Mouse (Mus musculus) ovary, postnatal 14 days (tissue): ENCODE results near the gene Resp18.
A peak's percentile ranks its signal among the peaks of the same experiment; 100 is the strongest.
"Not testable (repeated sequence)": the region's sequence is repeated elsewhere in the genome, so short reads cannot be mapped to it uniquely, and the experiment has no call there.

Source experiments
- DNase-seq: peaks from one replicate; pipeline ENCODE4 v3.0.0; 2022; ENCODE audit warnings: low spot score

Resp18 gene

DNA sequence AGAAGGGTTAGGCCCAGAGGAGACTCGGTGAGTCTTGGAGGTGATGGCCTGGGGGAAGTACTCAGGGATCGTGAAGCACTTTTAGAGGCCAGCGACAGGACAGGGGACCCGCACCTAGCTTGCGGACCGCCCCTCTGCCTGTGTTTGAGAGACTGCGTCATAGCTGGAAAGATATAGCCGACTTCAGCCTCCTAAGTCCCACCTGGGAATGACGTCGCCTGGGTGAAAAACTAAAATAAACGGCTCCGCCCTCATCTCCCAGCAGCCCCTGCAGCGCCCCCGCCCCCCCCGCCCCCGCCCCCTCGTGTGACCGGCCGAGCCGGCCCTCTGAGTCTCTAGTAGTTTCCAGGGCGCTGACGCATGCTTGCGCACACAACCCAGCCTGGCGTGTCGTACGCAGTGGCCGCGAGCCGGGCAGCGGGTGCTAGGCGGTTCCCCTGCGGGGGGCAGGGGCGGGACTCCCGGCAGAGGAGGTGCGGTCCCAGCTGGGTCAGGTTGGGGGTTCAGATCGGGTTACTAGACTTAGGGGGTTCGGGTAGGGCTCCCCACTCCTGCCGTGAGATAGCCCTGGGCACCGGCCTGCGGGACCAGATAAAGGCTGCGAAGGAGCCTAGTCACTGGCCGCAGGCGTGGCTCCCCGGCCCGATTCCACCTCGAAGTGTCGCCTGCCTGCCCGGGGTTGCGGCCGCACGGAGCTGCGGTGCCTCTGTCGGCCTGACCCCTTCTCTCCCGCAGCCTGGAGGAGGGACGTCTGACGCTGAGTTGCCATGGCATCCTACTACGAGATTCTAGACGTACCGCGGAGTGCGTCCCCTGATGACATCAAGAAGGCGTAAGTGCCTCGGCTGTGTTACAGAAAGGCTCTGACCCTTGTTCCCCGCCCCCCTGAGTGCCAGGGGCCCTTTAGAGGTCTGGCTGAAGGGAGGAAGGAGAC, 41.8 kb downstream of the Resp18 start, which contains the start of gene Dnajb2:
TSS of gene Dnajb2 (plus strand) at position 290 of the 934 bp plus-strand sequence.
- peak; percentile 69 for DNase-seq

DNA sequence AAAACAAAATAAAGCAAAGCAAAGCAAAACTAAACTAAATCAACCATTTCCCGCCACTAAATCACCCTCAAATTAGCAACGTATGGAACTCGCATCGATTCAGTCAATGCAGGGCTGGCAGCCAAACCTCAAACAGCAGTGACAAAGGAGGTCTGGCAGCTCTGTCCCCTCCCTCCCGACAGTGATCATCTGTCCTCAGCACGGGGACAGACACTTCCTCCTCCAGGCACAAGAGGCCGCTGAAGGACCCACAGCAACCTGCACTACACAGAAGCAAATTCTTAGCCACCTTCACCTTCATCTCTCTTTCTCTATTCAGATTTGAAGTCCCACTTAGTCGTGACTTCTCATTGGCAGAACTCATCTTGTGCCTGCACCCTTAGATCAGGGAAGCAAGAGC, 43.6 kb downstream of the Resp18 start:
- DNase-seq, result peak; percentile 25

DNA sequence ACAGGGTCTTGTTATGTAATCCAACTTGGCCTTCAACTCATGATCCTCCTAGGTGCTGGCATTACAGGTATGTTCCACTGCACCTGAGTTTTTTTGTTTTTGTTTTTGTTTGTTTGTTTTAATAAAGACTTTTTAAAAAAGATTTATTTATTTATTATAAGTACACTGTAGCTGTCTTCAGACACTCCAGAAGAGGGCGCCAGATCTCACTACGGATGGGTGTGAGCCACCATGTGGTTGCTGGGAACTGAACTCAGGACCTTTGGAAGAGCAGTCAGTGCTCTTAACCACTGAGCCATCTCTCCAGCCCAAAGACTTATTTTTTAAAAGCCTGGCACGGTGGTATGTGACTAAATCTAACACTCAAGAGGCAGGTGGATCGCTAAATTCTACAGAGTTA, 45.7 kb downstream of the Resp18 start:
- not testable (repeated sequence) for DNase-seq

DNA sequence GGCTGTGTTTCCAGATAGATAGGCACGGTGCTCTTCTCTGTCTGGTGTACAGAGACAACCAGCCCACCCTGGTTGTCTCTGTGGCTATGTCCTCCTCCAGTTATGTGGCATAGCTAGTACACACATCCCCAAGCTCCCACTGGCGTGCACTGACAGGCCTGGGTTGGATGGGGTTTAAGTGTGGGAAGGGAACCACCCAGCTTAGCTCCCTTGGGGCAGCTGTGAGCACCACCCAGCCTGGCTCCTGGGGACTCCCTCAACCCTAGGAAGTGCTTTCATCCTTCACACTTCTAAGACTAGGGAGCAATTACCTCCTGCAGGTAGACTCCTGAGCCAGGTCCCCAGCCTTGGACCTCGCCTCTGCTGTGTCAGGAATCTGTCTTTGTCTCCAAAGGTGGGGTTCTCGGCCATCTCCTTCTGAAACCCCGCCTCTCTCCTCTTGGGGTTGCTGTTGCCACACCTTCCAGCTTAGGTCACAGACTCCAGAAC, 46.5 kb downstream of the Resp18 start, which contains the start of gene A630095N17Rik:
TSS of gene A630095N17Rik (minus strand) at position 439 of the 489 bp plus-strand sequence.
- no peak for DNase-seq

DNA sequence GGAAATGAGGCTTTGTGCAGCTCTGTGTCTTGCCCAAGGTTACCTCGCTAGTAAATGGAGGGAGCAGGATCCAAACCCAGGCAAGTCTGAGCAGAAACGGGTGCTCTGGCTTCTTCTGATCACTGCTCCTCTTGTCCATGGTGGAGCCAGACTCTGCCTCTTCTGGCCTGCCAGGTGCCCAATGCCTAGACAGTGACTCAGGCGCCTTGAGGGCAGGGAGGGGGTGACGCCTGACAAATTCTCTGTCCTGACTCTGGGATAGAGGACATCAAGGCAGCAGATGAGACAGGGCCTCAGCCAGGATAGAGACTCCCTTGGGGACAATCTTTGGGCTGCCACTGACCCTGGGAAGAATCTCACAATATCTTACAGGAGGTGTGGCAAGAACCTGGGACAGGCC, 47.0 kb downstream of the Resp18 start:
- no peak for DNase-seq

DNA sequence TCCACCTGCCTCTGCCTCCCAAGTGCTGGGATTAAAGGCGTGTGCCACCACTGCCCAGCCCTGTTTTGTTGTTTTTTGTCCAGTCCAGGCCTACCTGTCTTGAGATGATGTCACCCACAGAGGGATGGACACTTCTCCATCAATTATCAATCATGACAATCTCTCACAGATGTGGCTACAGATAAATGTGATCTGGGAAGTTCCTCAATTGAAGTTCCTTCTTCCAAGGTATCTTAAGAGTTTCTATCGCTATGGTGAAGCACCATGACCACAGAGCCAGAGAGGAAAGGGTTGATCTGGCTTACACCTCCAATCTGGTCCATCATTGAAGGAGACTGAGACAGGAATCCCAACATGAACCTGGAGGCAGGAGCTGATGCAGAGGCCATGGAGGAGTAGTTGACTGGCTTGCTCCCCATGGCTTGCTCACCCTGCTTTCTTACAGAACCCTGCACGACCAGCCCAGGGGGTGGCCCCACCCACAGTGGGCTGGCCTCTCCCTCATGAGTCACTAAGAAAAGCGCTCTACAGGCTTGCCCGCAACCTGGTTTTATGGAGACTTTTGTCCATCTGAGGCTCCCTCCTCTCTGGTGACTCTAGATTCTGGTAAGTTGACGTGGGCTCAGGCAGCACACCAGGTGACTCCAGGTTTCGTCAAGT, 47.8 kb downstream of the Resp18 start:
- DNase-seq, result no peak

DNA sequence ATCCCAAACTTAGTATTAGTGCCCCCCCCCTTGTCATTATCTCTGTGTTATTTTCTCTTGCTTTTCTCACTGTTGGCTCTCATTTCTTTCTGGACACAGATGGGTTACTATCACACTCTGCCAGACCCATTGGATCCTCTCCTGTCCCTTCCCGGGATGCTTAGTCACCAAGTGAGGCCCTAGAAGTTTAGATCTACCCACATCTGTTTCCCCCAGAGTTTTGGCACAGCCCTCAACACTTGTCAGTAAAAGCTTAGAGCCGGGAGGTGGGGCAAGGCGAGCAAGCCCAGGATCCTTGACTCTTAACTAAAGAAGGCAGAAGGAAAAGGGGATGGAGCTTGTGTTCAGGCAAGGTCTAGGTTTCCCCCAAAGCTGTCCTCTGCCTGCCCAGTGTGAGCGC, 49.1 kb downstream of the Resp18 start:
- DNase-seq, result no peak

DNA sequence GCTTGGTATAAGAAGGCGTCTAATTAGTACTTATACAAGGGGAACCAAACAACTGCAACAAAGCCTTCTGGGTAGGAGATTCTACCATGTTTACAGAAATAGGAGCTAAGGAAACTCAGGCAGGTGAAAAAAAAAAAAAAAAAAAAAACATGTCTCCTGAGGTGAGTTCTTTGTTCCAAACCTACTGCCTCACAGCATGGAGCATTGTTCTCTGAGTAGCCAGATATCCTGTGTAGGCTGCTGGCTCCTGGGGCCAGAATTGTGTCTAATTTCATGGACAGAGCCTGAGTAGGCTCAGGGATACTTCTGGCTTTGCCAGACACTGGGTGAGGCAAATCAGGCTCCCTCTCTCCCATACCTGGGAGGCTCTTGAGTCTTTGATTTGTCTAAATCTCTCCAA, 50.6 kb downstream of the Resp18 start:
- DNase-seq, result no peak

DNA sequence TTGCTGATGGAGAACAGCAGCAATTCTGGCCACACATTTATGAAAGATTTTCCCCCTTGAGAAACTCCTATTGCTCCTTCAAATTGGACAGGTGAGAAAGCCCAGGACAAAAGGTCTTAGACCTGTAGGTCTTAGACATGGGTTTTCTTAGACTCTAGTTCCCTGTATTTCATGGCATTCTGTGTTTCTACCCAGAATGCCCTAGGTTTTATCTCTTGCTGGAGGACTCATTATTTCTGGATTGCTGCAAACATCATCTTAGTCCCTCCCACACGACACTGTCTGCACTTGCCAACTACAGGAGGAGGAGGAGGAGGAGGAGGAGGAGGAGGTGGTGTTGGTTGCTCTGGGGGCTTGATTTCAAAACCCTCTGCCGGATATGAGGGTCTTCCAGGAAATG, 52.1 kb downstream of the Resp18 start:
- no peak for DNase-seq

DNA sequence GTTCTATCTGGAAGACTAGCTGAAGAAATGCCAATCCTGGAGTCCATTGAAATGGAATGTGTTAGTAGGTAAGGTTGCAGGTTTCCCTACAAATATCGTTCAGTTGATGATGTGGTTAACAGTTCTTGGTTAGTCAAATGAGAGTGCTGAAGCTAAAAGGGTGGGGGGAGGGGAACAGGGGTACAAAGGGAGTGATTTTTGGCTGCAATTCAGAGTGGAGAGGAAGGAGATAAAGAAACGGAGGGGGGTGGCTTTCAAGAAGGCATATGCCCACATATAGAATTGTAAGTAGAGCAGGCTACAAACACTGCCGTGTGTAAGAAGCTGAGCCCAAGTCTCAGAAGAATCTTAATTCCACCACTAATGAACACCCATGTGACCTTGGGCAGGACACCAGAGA, 52.7 kb downstream of the Resp18 start:
- no peak for DNase-seq

DNA sequence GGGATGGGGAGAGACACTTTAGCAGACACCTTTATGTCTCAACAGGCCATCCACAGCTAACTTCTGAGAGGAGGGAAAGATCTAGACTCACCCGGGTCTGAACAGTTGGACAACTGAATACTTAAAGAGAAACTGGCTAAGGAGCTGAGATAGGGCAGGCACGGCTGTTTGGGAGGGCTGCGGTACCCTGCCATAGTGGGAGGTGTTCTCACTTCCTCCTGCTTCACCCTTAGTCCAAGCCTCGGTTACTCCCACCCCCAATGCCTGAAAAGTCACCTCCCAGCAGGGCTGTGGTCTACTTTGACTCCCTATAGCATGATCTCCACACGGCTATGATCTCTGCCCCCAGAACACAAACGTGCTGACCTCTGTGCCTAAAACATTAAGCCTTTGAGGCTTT, 54.7 kb downstream of the Resp18 start:
- DNase-seq, result no peak

DNA sequence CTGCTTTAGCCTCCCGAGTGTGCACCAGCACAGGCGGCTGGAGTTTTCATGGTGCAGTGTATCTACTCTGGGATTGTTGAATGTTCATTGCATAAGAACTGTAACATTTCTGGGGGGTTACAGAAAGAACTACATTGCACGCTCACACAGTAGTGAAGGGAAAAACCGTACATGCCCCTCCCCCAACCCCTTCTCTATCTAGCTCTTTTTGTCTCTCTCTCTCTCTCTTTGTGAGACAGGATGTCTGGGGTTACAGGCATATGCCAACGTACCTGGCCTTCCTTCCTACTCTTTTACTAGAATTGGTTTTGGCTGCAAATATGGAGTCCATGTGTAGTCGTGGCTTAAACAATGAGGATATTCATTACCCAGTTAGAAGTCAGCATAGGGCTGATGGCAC, 55.3 kb downstream of the Resp18 start:
- no peak for DNase-seq
